Mouse (Mus musculus): ENCODE measurements around the gene Jsrp1.

DNA sequence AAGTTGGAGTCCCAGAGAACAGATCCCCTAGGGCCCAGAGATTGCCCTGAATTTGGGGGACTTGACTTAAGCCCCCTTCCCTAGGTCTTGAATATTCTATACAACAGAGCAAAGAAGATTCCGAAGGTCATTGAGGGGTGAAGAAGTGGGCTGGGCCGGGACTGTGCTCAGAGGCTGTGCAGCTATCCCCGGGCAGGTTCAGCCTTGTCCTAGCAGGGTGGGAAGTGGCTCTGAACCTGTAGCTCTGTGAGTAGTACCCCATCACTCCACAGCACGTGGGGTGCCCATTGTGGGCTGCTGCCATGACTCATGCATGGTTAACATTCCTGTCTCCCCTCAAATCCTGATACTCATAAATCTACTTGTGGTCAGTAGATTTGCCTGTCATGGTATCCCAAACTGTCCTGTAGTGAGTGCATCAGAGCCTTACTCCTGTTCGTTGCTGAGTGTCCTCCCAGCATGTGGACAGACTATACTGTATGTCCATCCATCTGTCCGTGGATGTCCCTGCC, 36.9 kb downstream of the Jsrp1 start:
- TF ChIP-seq POLR2AphosphoS2 (IDR thresholded peaks at IDR 0.05; ENCODE audit: low read length), result no peak
- TF ChIP-seq CTCF (IDR thresholded peaks at IDR 0.05 in 2 of 3, conservative IDR thresholded peaks at IDR 0.05 in 1 of 3; ENCODE audit: control insufficient read depth in 1 of 3, insufficient read depth in 1 of 3, low read depth in 2 of 3, low read length in 3 of 3, poor library complexity in 1 of 3, severe bottlenecking in 1 of 3), result no peak
- TF ChIP-seq EP300 (IDR thresholded peaks at IDR 0.05; ENCODE audit: low read depth in 1 of 2, low read length in 2 of 2), result no peak
- no peak for TF ChIP-seq ZC3H11A (IDR thresholded peaks at IDR 0.05; ENCODE audit: low read depth, low read length)
- TF ChIP-seq USF1 (IDR thresholded peaks at IDR 0.05; ENCODE audit: low read depth, low read length), result no peak
- TF ChIP-seq TAL1 (IDR thresholded peaks at IDR 0.05; ENCODE audit: low read length), result no peak
